Mouse (Mus musculus) midbrain, embryonic 16.5 days (tissue): ENCODE data around the gene St3gal5. TPM values are rescaled to one million over a fixed set of nuclear protein-coding genes. Genes with fewer than 3 reads are reported as not detected.
"Not testable (repeated sequence)": the region's sequence is repeated elsewhere in the genome, so short reads cannot be mapped to it uniquely, and the experiment has no call there.

Experiments
- ATAC-seq: fragments of 200-750 bp; cut with Nextera tagmentation; 2 replicates; pipeline ENCODE4 v1.8.0; 2017; ENCODE audit warnings: moderate TSS enrichment
- H3K27ac ChIP-seq: fragments of 300-500 bp; sonication (generic); 2 replicates; pipeline ENCODE4 v1.5.1; 2014; ENCODE audit warnings: mild to moderate bottlenecking, low read length, mixed read lengths
- H3K27me3 ChIP-seq: fragments of 300-500 bp; sonication (generic); 2 replicates; pipeline ENCODE4 v1.6.1; 2014; ENCODE audit warnings: low read depth, low read length, mixed read lengths; ENCODE audit not compliant: control insufficient read depth, insufficient read depth
- H3K36me3 ChIP-seq: fragments of 300-500 bp; sonication (generic); 2 replicates; pipeline ENCODE4 v1.6.1; 2014; ENCODE audit warnings: mild to moderate bottlenecking, low read length, moderate library complexity, mixed read lengths; ENCODE audit not compliant: control insufficient read depth, insufficient read depth
- H3K4me1 ChIP-seq: fragments of 300-500 bp; sonication (generic); 2 replicates; pipeline ENCODE4 v1.6.1; 2014; ENCODE audit warnings: mild to moderate bottlenecking, low read length, mixed read lengths; ENCODE audit not compliant: control insufficient read depth, insufficient read depth
- H3K4me2 ChIP-seq: fragments of 300-500 bp; sonication (generic); 2 replicates; pipeline ENCODE4 v1.6.1; 2014; ENCODE audit warnings: mild to moderate bottlenecking, low read length, mixed read lengths
- H3K4me3 ChIP-seq: fragments of 300-500 bp; sonication (generic); 2 replicates; pipeline ENCODE4 v1.5.1; 2014; ENCODE audit warnings: low read depth, mild to moderate bottlenecking, low read length, moderate library complexity, mixed read lengths
- H3K9ac ChIP-seq: fragments of 300-500 bp; sonication (generic); 2 replicates; pipeline ENCODE4 v1.6.1; 2014; ENCODE audit warnings: low read depth, low read length, mixed read lengths
- H3K9me3 ChIP-seq: fragments of 300-500 bp; sonication (generic); replicated peaks from 2 replicates; pipeline ENCODE4 v1.6.1; 2014; ENCODE audit warnings: mild to moderate bottlenecking, low read length, mixed read lengths; ENCODE audit not compliant: control insufficient read depth, poor library complexity, severe bottlenecking
- WGBS: fragments of 180-500 bp; shearing (Covaris S2); extraction: QIAGEN DNeasy Blood & Tissue Kit; methylation state at CpG from one replicate; pipeline ENCODE4 v1.1.7; 2014; 5-methylcytosine and 5-hydroxymethylcytosine counted together
- polyA plus RNA-seq: library from polyadenylated mRNA; unstranded; fragments of >200 nt; fragmentation: Nextera tagmentation; extraction: Ambion mirVana; gene quantifications from 2 replicates; pipeline ENCODE4 v1.2.1, GENCODE M21; 2015

Gene St3gal5
- polyA plus RNA-seq, 1 experiment from 2014 or later: 56.2 TPM

GRCm38 (mm10) chr6:72148721-72149120, 51.3 kb downstream of the St3gal5 start:
- Histone ChIP-seq H3K36me3 (peaks cover 24% of the 10 kb centered on the region), H3K27me3 (no peaks in the 10 kb centered on the region), H3K4me3 (no peak overlapping the region), H3K4me1 (no peaks in the 10 kb centered on the region), H3K9ac (no peak overlapping the region), H3K9me3 (no peaks in the 10 kb centered on the region), H3K4me2 (no peak overlapping the region), H3K27ac (no peak overlapping the region)
- no peak for ATAC-seq
- 97% methylated on average over 4 of the region's 4 CpGs for WGBS

DNA sequence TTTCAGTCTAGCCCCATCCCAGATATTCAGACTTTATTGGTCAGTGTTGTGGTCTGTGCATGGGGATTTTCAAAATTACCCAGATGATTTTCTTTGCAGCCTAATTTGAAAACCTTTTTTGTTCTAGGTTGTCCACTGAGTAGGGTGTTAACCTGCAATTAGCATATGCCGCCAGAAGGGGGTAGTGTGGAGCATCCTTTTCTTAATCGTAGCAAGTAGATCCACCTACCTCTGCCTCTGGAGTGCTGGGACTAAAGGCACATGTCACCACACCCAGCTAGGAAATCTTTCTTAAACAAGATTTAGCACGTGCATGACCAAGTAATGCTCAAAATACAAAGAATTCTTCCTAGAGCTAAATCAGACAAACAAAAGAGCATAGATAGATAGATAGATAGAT, 52.4 kb downstream of the St3gal5 start:
- 92% methylated on average over 3 of the region's 3 CpGs for WGBS
- no peak overlapping the region for H3K4me2 ChIP-seq

GRCm38 (mm10) chr6:72152707-72153106, 55.3 kb downstream of the St3gal5 start:
- 91% methylated on average over 7 of the region's 7 CpGs for WGBS
- Histone ChIP-seq H3K9ac (no peak overlapping the region), H3K27ac (no peak overlapping the region), H3K4me2 (no peak overlapping the region), H3K27me3 (no peaks in the 10 kb centered on the region), H3K4me1 (no peaks in the 10 kb centered on the region), H3K36me3 (peaks cover 32% of the 10 kb centered on the region), H3K4me3 (no peak overlapping the region), H3K9me3 (no peaks in the 10 kb centered on the region)
- ATAC-seq: no peak

More for the DNA sequence above, 52.4 kb downstream of the St3gal5 start:
- Histone ChIP-seq H3K27me3 (no peaks in the 10 kb centered on the region), H3K9ac (no peak overlapping the region), H3K9me3 (no peaks in the 10 kb centered on the region), H3K4me3 (no peak overlapping the region), H3K27ac (no peak overlapping the region), H3K36me3 (peaks cover 29% of the 10 kb centered on the region), H3K4me1 (no peaks in the 10 kb centered on the region)
- no peak for ATAC-seq

DNA sequence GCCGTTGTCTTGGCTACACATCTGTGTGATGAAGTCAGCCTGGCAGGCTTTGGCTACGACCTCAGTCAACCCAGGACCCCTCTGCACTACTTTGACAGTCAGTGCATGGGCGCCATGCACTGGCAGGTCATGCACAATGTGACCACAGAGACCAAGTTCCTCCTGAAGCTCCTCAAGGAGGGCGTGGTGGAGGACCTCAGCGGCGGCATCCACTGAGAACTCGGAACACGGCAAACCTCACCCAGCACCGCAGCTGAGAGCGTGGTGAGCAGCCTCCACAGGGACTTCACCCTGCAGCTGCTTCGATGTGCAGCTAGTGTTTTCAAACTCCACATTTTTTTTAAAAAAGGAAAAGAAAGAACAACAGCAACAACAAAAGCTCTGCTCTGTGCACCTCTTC, 56.1 kb downstream of the St3gal5 start:
- H3K36me3 ChIP-seq: peaks cover 32% of the 10 kb centered on the region
- 89% methylated on average over 11 of the region's 11 CpGs for WGBS
- ATAC-seq: no peak
- no peaks in the 10 kb centered on the region for H3K9me3 ChIP-seq
- no peak overlapping the region for H3K4me2 ChIP-seq
- no peak overlapping the region for H3K9ac ChIP-seq
- no peak overlapping the region for H3K27ac ChIP-seq
- H3K27me3 ChIP-seq: no peaks in the 10 kb centered on the region
- H3K4me3 ChIP-seq: no peak overlapping the region
- H3K4me1 ChIP-seq: no peaks in the 10 kb centered on the region

GRCm38 (mm10) chr6:72154008-72154407, 56.6 kb downstream of the St3gal5 start:
- not testable (repeated sequence) for H3K27me3 ChIP-seq, H3K4me2 ChIP-seq, H3K9me3 ChIP-seq, H3K27ac ChIP-seq, H3K4me3 ChIP-seq, H3K9ac ChIP-seq, ATAC-seq, H3K4me1 ChIP-seq
- 59% methylated on average over 3 of the region's 5 CpGs for WGBS
- peaks cover 26% of the 10 kb centered on the region for H3K36me3 ChIP-seq

DNA sequence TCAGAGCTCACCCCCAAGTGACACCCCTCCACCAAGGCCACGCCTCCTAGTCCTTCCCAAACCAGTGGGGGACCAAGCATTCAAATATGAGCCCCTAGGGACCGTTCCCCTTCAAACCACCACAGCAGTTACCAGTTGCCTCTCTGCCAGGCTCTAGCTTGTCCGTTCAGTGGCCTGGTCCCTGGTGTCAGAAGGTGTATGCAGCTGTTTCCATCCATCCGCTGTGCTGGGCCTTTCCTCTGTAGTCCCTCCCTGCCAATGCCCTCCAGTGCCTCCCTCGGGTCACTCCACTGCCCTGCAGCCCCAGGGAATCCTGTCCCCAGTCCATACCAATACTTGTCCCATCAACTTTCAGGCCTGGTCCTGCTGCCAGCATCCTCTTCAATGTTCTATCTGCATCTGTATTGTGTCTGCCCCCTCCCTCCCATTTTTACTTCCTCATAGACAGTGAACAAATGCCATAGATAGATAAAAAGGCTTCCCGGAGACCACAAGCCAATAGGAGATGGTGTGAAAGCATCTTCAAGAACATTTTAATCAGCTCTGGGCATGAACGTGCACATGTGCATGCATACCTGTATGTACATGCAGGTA, 57.6 kb downstream of the St3gal5 start:
- no peaks in the 10 kb centered on the region for H3K4me1 ChIP-seq
- WGBS: 85% methylated on average over 7 of the region's 7 CpGs
- no peak overlapping the region for H3K4me3 ChIP-seq
- peaks cover 18% of the 10 kb centered on the region for H3K36me3 ChIP-seq
- H3K9me3 ChIP-seq: no peaks in the 10 kb centered on the region
- no peak overlapping the region for H3K4me2 ChIP-seq
- H3K27me3 ChIP-seq: no peaks in the 10 kb centered on the region
- no peak overlapping the region for H3K9ac ChIP-seq
- ATAC-seq: no peak
- H3K27ac ChIP-seq: no peak overlapping the region

DNA sequence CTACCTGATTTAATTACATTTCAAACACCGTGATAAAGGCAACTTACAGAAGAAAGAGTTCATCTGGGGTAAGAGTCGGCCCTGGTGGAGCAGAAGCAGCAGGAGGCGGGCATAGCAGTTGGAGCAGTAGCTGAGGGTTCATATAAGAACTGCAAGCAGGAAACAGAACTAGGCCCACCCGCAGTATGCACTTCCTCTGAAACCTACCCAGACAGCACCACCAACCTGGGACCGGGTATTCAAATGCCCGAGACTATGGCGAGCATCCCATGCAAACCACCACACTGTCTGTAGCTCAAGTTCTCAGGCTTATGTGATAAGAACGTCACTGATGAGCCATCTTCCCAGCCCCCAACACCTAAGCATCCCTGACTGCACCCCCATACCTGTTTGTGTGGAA, 58.3 kb downstream of the St3gal5 start:
- ATAC-seq: no peak

GRCm38 (mm10) chr6:72158966-72159764, 61.8 kb downstream of the St3gal5 start:
- Histone ChIP-seq H3K27ac (no peak overlapping the region), H3K9me3 (no peaks in the 10 kb centered on the region), H3K36me3 (peaks cover 7% of the 10 kb centered on the region; the same call in 1 of the 2 replicates), H3K4me1 (no peaks in the 10 kb centered on the region), H3K27me3 (no peaks in the 10 kb centered on the region), H3K4me2 (no peak overlapping the region), H3K9ac (no peak overlapping the region), H3K4me3 (no peak overlapping the region)
- 87% methylated on average over 8 of the region's 8 CpGs for WGBS
- no peak for ATAC-seq

More for the DNA sequence above, 58.3 kb downstream of the St3gal5 start:
- Histone ChIP-seq H3K4me3 (no peak overlapping the region), H3K36me3 (peaks cover 16% of the 10 kb centered on the region), H3K4me1 (no peaks in the 10 kb centered on the region), H3K9ac (no peak overlapping the region), H3K4me2 (no peak overlapping the region), H3K27ac (no peak overlapping the region), H3K9me3 (no peaks in the 10 kb centered on the region), H3K27me3 (no peaks in the 10 kb centered on the region)
- WGBS: 93% methylated on average over 8 of the region's 8 CpGs

GRCm38 (mm10) chr6:72159861-72160395, 62.5 kb downstream of the St3gal5 start:
- H3K9me3 ChIP-seq: no peaks in the 10 kb centered on the region
- WGBS: 86% methylated on average over 10 of the region's 10 CpGs
- H3K4me3 ChIP-seq: no peak overlapping the region
- H3K4me1 ChIP-seq: no peaks in the 10 kb centered on the region
- H3K4me2 ChIP-seq: no peak overlapping the region
- H3K9ac ChIP-seq: no peak overlapping the region
- 0 out of 2 replicates have a peak, but pooled peaks cover 1% of the 10 kb centered on the region for H3K36me3 ChIP-seq
- no peak for ATAC-seq
- H3K27me3 ChIP-seq: no peaks in the 10 kb centered on the region
- H3K27ac ChIP-seq: no peak overlapping the region
